Mouse (Mus musculus): ENCODE data around the gene Rmi1. TPM values are rescaled to one million over a fixed set of nuclear protein-coding genes. Genes with fewer than 3 reads are reported as not detected.

Gene Rmi1
- 10.1 and 11.0 TPM in 2 replicates for polyA plus RNA-seq (2015; fragmentation: Nextera tagmentation; extraction: Ambion mirVana)

GRCm38 (mm10) chr13:58402003-58402743 is at the start of gene Rmi1:
Gene Rmi1 (plus strand): TSS chr13:58402248.

GRCm38 (mm10) chr13:58358629-58359303 is 43.3 kb upstream of the Rmi1 start, which contains the start of gene Kif27:
Gene Kif27 (minus strand): TSS chr13:58359122.

GRCm38 (mm10) chr13:58384779-58385546 is 17.1 kb upstream of the Rmi1 start, which contains the start of gene 2210016F16Rik:
Gene 2210016F16Rik (minus strand): TSS chr13:58385225.

GRCm38 (mm10) chr13:58403243-58403642 is 1.2 kb downstream of the Rmi1 start, which contains the start of gene Hnrnpk:
Gene Hnrnpk (minus strand): TSS chr13:58403343.

MicroRNA genes within 50 kb of the gene (microRNA counts, 519-probe panel; counts per million panel counts)
- 970 counts per million, percentile 59 among the panel's probes with 10 or more counts for microRNA mmu-miR-7a

Small RNA genes within 50 kb of the gene (microRNA-seq; reads per million reads assigned to microRNA genes)
- 19.3 to 30.1 reads per million in 2 experiments for gene Mir7-1

Other genes starting within 250 kb of the Rmi1 start
- 18.1 and 21.0 TPM in 2 replicates for gene Idnk, start 244.6 kb upstream of the Rmi1 start, polyA plus RNA-seq (2015; fragmentation: Nextera tagmentation; extraction: Ambion mirVana)
- 56.6 and 66.3 TPM in 2 replicates for gene Ubqln1, start 186.6 kb upstream of the Rmi1 start, polyA plus RNA-seq (2015; fragmentation: Nextera tagmentation; extraction: Ambion mirVana)
- 26.2 and 30.7 TPM in 2 replicates for gene Gkap1, start 126.5 kb upstream of the Rmi1 start, polyA plus RNA-seq (2015; fragmentation: Nextera tagmentation; extraction: Ambion mirVana)
- gene Kif27, start 43.1 kb upstream of the Rmi1 start, polyA plus RNA-seq (2015; fragmentation: Nextera tagmentation; extraction: Ambion mirVana), result 0.19 TPM in 2 replicates
- gene 2210016F16Rik, start 17.0 kb upstream of the Rmi1 start, polyA plus RNA-seq (2015; fragmentation: Nextera tagmentation; extraction: Ambion mirVana), result 24.3 and 27.2 TPM in 2 replicates
- 484 and 551 TPM in 2 replicates for gene Hnrnpk, start 1.1 kb downstream of the Rmi1 start, polyA plus RNA-seq (2015; fragmentation: Nextera tagmentation; extraction: Ambion mirVana)
- 0.13 TPM in 1 of 2 replicates, not detected in the other for gene Slc28a3, start 208.6 kb downstream of the Rmi1 start, polyA plus RNA-seq (2015; fragmentation: Nextera tagmentation; extraction: Ambion mirVana)